Mouse (Mus musculus) embryonic facial prominence, embryonic 10.5 days (tissue): ENCODE measurements at regions not wholly inside any gene's neighbourhood (a gene's known extent, or its start where the extent isn't known, plus 50 kb on each side); places are given as distances from the start of the nearest gene placed in this dataset.
A peak's percentile ranks its signal among the peaks of the same experiment; 100 is the strongest.

Source experiments
- DNase-seq: peaks from one replicate; pipeline ENCODE4 v3.0.0-alpha.2; 2017; ENCODE audit warnings: low spot score
- H3K27ac ChIP-seq: fragments of 300-500 bp; sonication (generic); replicated peaks from 2 replicates; pipeline ENCODE4 v1.5.1; 2016; ENCODE audit warnings: mild to moderate bottlenecking
- H3K27me3 ChIP-seq: fragments of 300-500 bp; sonication (generic); replicated peaks from 2 replicates; pipeline ENCODE4 v1.6.1; 2016; ENCODE audit warnings: low read depth, mild to moderate bottlenecking; ENCODE audit not compliant: poor library complexity, severe bottlenecking
- H3K36me3 ChIP-seq: fragments of 300-500 bp; sonication (generic); replicated peaks from 2 replicates; pipeline ENCODE4 v1.6.1; 2016; ENCODE audit warnings: mild to moderate bottlenecking, moderate library complexity
- H3K4me1 ChIP-seq: fragments of 300-500 bp; sonication (generic); 2 replicates; pipeline ENCODE4 v1.6.1; 2016
- H3K4me3 ChIP-seq: fragments of 300-500 bp; sonication (generic); 2 replicates; pipeline ENCODE4 v1.5.1; 2016; ENCODE audit warnings: mild to moderate bottlenecking, moderate library complexity
- H3K9me3 ChIP-seq: fragments of 300-500 bp; sonication (generic); 2 replicates; pipeline ENCODE4 v1.6.1; 2016; ENCODE audit warnings: mild to moderate bottlenecking
- WGBS: fragments of 180-500 bp; shearing (Covaris S2); methylation state at CpG from one replicate; pipeline ENCODE4 v1.1.7; 2016; 5-methylcytosine and 5-hydroxymethylcytosine counted together

DNA sequence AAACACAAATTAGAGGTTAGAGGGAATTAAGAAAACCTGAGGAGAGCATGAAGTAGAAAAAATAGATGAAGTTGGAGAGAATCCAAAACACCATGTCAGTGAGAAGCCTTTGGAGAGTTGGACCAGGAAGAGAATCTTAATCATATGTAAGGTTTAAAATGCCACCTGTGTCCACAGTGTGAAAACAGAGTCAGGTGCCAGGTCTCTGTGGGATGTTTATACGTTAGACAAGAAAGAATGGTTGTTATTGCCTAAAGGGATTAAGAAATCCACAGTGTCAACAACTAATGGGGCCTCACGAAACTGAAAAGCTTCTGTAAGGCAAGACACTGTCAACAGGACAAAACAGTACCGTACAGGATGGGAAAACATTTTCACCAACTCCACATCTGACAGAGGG, 294.7 kb upstream of the Slc35b3 start:
- no peak overlapping the region for H3K4me3 ChIP-seq
- 73% methylated on average over 3 of the region's 3 CpGs for WGBS
- no peaks in the 10 kb centered on the region for H3K27me3 ChIP-seq
- H3K4me1 ChIP-seq: no peaks in the 10 kb centered on the region
- H3K27ac ChIP-seq: no peak overlapping the region
- no peak for DNase-seq
- H3K36me3 ChIP-seq: no peaks in the 10 kb centered on the region
- no peaks in the 10 kb centered on the region for H3K9me3 ChIP-seq

DNA sequence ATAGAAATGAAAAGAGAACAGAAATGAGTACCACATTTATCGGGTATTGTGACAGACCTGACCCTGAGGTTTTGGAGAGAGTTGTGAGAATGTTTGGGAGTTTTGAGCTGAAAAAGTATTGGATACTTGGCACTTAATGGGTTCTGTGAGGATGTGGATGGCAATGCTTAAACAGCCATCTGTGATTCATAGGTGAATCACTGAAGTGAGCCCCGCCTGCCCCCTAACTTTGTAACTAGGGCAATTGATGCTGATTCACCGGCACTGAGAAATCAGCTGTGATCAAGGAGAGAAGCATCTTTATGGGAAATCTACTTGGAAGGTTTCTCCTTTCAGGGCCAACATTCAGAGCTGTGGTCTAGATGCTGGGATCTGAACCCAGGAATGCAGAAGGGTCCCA, 291.9 kb upstream of the Slc35b3 start:
- Histone ChIP-seq H3K27me3 (no peaks in the 10 kb centered on the region), H3K4me3 (no peak overlapping the region), H3K27ac (no peak overlapping the region), H3K36me3 (no peaks in the 10 kb centered on the region), H3K4me1 (no peaks in the 10 kb centered on the region), H3K9me3 (no peaks in the 10 kb centered on the region)
- DNase-seq: no peak
- WGBS: 91% methylated on average over 3 of the region's 3 CpGs

DNA sequence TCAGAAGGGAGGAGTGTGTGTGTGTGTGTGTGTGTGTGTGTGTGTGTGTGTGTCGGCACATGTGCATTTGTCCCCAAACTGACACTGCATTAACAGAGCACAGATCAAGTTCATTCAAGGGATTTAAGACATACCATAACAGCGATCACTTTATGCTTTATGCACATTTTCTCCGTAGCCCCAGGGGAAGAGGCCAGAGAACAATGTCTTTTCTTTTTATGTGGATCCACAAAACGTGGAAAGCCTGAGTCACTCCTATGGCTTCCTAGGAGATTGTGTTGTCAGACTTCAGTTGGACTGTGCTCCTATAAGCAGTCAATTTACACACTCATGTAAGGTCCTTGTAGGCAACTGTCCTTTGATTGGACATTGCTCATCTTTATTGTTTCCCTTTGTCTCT, 289.4 kb upstream of the Slc35b3 start:
- Histone ChIP-seq H3K4me3 (no peak overlapping the region), H3K27ac (no peak overlapping the region), H3K36me3 (no peaks in the 10 kb centered on the region), H3K27me3 (no peaks in the 10 kb centered on the region), H3K4me1 (no peaks in the 10 kb centered on the region), H3K9me3 (no peaks in the 10 kb centered on the region)
- no peak for DNase-seq
- 83% methylated on average over 4 of the region's 4 CpGs for WGBS

DNA sequence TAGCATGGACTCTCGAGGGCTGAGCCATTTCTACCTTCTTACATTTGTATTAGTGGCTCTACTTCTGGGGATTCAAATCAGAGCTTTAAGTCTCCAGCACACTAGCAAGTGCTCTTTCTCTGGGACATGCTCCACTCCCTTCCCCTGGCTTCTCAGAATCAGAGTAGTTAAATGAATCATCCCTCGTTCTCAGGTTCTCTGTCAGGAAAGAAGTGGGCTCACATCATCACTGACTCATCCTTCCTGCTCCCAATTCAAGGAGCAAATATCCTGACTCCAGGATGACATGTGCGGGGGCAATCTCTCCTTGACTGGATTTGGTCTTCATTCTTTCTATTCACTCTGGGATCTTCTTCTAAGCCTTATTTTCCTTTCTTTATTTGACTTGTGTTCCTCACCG, 266.2 kb upstream of the Slc35b3 start:
- H3K27ac ChIP-seq: no peak overlapping the region
- no peaks in the 10 kb centered on the region for H3K27me3 ChIP-seq
- WGBS: 81% methylated on average over 4 of the region's 4 CpGs
- H3K9me3 ChIP-seq: no peaks in the 10 kb centered on the region
- H3K4me3 ChIP-seq: no peak overlapping the region
- H3K36me3 ChIP-seq: no peaks in the 10 kb centered on the region
- no peak for DNase-seq
- no peaks in the 10 kb centered on the region for H3K4me1 ChIP-seq

DNA sequence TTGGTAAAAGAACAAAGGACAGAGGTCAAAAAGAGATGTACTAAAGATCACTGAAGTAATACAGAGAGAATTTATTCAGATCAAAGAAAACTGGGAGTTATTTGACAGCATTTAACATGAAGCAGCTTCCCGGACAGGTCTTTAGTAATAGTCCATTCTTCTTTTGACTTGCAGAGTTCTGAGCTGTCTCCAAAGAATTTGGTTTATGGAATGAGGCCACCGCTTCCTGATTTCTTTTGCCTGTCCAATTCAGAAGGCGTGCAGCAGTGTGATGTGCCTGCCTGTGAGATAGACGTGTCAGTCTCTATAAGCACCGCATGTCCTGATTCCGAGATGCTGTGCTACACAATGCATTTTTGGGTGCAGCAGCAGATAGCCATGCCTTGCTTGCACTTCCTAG, 265.0 kb upstream of the Slc35b3 start:
- H3K27ac ChIP-seq: no peak overlapping the region
- no peaks in the 10 kb centered on the region for H3K27me3 ChIP-seq
- no peak for DNase-seq
- H3K4me3 ChIP-seq: no peak overlapping the region
- no peaks in the 10 kb centered on the region for H3K4me1 ChIP-seq
- H3K9me3 ChIP-seq: no peaks in the 10 kb centered on the region
- no peaks in the 10 kb centered on the region for H3K36me3 ChIP-seq
- 87% methylated on average over 6 of the region's 6 CpGs for WGBS

DNA sequence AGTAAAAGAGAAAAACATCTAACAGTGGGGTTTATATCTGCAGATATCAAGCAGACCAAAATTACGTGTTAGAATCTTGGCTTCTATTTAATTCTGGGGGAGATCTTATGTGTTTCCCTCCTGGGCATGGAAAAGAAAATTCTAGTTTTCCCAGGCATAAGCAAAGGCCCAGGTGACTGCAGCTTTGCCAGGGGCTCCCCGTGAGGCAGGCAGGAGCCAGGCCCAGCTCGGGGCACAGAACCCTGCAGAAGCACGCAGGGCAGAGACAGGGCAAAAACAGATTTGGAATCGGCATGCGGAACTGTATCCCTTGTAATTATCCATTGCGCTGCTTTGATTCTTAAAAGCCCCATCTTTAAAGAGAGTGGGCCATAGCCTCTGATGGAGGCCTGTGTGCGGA, 250.4 kb upstream of the Slc35b3 start:
- Histone ChIP-seq H3K9me3 (no peaks in the 10 kb centered on the region), H3K4me1 (no peaks in the 10 kb centered on the region), H3K36me3 (no peaks in the 10 kb centered on the region), H3K27ac (no peak overlapping the region), H3K27me3 (no peaks in the 10 kb centered on the region), H3K4me3 (no peak overlapping the region)
- WGBS: 68% methylated on average over 8 of the region's 8 CpGs
- DNase-seq: no peak

DNA sequence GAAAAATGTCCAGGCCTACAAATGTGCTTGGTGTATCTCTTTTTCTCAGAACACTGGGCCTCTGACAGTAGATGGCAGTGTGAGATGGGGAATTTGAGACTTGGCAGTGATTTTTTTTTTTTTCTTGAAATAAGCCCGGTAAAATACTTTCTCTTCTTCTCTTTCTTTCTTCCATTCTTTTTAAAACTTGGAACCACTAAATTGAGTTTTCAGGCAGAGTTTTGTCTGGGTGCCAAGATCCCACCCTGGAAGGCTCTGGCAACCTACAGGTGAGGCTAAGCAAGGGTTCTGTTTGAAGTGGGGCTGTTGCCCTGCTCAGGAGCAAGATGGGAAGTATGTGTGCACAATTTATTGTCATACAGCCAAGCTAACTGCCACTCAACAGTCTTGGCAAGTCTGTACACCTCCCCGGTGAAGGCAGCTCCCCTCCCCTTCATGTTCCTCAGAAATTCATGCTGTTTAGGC, 223.1 kb upstream of the Slc35b3 start:
- Histone ChIP-seq H3K36me3 (no peaks in the 10 kb centered on the region), H3K27ac (no peak overlapping the region; the same call in 1 of the 2 replicates), H3K9me3 (no peaks in the 10 kb centered on the region), H3K4me1 (no peaks in the 10 kb centered on the region), H3K4me3 (no peak overlapping the region), H3K27me3 (no peaks in the 10 kb centered on the region)
- 30% methylated on average over 2 of the region's 2 CpGs for WGBS
- DNase-seq: peak; percentile 13

DNA sequence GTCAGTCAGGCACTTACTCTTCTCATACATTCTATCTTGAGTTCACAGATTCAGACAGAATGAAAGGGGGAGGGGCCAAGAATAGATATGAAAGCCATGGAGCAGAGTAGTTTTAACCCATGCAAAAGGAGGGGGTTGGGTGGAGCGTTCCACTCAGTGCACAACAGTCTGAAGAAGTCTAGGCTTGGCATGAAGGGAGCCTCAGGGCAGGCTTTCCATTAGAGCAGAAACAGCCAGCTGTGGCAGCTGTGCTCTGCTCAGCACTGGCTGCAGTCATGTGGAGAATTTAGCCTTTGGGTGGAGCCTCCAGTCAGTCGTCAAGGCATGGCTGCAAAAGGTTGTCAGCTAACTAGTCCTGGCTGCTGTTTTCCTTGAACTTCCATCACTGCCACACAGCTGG, 201.3 kb upstream of the Slc35b3 start:
- no peak overlapping the region for H3K4me3 ChIP-seq
- peak; percentile 10 for DNase-seq
- WGBS: 46% methylated on average over 2 of the region's 2 CpGs
- H3K4me1 ChIP-seq: no peaks in the 10 kb centered on the region
- H3K9me3 ChIP-seq: no peaks in the 10 kb centered on the region
- H3K36me3 ChIP-seq: no peaks in the 10 kb centered on the region
- H3K27ac ChIP-seq: no peak overlapping the region
- H3K27me3 ChIP-seq: no peaks in the 10 kb centered on the region

DNA sequence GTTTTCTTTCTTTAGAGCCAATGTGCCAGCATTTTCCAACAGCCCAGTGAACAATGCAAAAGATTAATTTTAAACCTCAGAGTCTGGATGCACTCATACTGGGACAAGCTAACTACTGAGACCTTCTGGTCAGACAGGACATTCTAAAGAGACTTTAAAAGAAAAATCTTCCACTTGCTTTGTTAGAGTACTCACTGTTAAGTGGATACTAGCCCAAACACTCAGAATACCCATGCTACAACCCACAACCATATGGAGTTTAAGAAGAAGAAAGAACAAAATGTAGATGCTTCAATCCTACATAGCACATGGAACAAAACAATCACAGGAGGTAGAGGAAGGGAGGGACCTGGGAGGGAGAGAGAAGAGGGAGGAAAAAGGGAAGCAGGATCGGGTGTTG, 167.3 kb upstream of the Slc35b3 start:
- no peaks in the 10 kb centered on the region for H3K36me3 ChIP-seq
- no peaks in the 10 kb centered on the region for H3K9me3 ChIP-seq
- H3K4me1 ChIP-seq: no peaks in the 10 kb centered on the region
- WGBS: 79% methylated on average over 1 of the region's 1 CpGs
- no peak overlapping the region for H3K4me3 ChIP-seq
- H3K27me3 ChIP-seq: no peaks in the 10 kb centered on the region
- H3K27ac ChIP-seq: no peak overlapping the region
- no peak for DNase-seq

DNA sequence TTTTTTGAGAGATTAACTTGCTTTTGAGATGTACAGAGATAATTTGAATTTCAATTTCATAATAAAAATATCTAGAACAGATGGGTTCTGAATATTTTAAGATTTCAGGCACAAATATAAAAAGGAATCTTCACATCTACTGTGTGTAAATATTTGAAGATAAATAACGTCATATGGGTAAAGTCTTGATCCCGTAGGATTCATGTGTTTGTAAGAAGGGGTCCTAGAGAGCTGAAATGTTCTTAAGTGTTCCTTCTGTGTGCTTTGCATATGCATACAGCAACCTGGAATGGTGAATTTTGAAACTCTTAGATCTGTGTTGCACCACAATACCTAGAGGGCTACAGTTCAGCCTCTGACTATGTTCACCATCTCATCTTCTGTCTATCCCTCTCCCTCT, 131.4 kb upstream of the Slc35b3 start:
- WGBS: 91% methylated on average over 2 of the region's 2 CpGs
- Histone ChIP-seq H3K4me3 (no peak overlapping the region), H3K27me3 (no peaks in the 10 kb centered on the region), H3K4me1 (no peaks in the 10 kb centered on the region), H3K36me3 (no peaks in the 10 kb centered on the region), H3K9me3 (no peaks in the 10 kb centered on the region), H3K27ac (no peak overlapping the region)
- no peak for DNase-seq

DNA sequence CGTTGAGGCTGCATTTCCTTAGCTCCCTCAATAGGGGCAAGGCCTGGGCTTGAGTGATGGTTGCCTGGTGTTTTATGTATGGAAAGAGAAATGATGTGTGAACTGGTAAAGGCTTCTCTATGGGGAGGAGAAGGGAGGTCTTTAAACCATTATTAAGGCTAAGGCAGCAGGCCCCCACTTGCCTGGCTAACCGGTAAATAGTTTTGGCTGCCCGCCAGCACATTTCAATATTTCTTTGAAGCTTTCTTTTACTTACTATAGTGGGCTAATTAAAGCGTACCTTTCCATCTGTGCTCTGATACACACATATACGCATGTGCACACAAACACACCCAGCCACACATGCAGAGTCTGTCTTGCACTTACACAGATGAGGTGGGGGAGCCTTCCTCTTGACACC, 123.9 kb upstream of the Slc35b3 start:
- no peak for DNase-seq
- H3K36me3 ChIP-seq: no peaks in the 10 kb centered on the region
- no peaks in the 10 kb centered on the region for H3K27me3 ChIP-seq
- 77% methylated on average over 5 of the region's 5 CpGs for WGBS
- H3K9me3 ChIP-seq: no peaks in the 10 kb centered on the region
- H3K4me1 ChIP-seq: no peaks in the 10 kb centered on the region
- H3K4me3 ChIP-seq: no peak overlapping the region
- H3K27ac ChIP-seq: no peak overlapping the region

DNA sequence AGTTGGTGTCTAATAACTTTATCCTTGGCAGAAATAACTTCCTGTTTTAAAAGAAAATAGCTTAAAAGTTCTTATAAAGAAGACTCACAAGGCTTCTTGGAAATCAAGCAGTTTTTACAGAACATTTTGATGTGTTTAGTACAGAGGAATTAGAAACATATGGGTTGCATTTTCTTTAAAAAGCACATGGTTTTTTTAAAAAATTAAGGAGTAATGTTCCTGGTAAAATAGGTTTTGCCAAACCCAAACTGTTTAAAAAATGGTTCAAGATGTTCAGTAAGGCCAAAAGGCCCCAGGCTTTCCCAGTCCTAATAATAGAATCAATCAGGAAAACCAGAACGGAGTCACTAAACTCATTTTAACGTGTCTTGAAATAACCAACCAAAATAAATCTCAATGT, 113.5 kb upstream of the Slc35b3 start:
- Histone ChIP-seq H3K9me3 (no peaks in the 10 kb centered on the region), H3K4me3 (no peak overlapping the region), H3K27me3 (no peaks in the 10 kb centered on the region), H3K4me1 (peaks cover 9% of the 10 kb centered on the region), H3K27ac (no peak overlapping the region), H3K36me3 (no peaks in the 10 kb centered on the region)
- no peak for DNase-seq
- 31% methylated on average over 2 of the region's 2 CpGs for WGBS

DNA sequence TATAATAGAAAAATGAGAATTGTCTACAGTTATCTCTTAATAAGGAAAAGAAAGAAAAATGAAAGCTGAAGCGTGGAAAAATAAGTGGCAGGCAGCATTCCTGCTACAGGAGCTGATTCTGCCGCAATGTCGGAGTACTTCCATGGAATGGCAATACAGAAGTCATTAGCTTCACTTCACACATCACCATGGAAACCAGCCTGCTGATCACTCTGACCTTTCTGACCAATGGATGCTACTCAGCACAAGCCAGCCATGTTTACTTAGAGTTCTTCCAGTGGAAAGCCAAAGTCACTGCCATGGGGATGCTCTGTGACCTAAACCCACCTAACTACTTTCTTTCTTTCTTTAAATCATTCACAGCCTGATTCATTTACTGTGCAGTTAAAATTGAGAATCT, 71.6 kb upstream of the Slc35b3 start:
- no peak overlapping the region for H3K4me3 ChIP-seq
- DNase-seq: no peak
- H3K27ac ChIP-seq: no peak overlapping the region
- H3K36me3 ChIP-seq: no peaks in the 10 kb centered on the region
- WGBS: 74% methylated on average over 3 of the region's 3 CpGs
- H3K27me3 ChIP-seq: no peaks in the 10 kb centered on the region
- H3K9me3 ChIP-seq: peaks cover 2% of the 10 kb centered on the region; the same call in 1 of the 2 replicates
- no peaks in the 10 kb centered on the region for H3K4me1 ChIP-seq

DNA sequence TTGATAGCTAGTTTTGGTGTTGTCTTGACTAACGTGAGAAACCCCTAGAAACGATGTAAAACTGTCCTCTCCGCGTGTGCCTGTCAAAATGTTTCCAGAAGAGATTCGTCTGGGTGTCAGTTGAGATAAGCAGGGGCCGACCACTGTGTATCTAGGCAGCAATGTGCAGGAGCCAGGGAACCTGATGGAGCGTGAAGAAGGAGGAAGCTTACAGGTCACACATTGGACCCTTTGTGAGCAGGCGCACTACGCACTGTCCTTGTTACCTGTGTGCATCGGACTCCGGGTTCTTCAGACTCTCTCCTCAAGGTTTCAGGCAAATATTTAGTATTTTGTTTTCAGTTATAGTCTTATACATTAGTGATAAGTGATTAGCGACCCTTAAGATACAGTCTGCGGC, 59.5 kb upstream of the Slc35b3 start:
- no peaks in the 10 kb centered on the region for H3K4me1 ChIP-seq
- WGBS: 90% methylated on average over 13 of the region's 13 CpGs
- no peaks in the 10 kb centered on the region for H3K36me3 ChIP-seq
- H3K27ac ChIP-seq: no peak overlapping the region
- no peak for DNase-seq
- H3K4me3 ChIP-seq: no peak overlapping the region
- no peaks in the 10 kb centered on the region for H3K27me3 ChIP-seq
- H3K9me3 ChIP-seq: no peaks in the 10 kb centered on the region
